In genomic region chr5:139200770-139201569, GRCm38 (mm10) we compare ENCODE assay signal across 1 mouse cellular context.
TF ChIP-seq lines count a peak whose summit lies in the region.

No protein-coding gene starts in this region.

TF ChIP-seq in CH12.LX, 34 proteins besides CTCF, POLR2A, EP300 and RAD21:
- 0 out of 2 replicates have a peak, but pooled peaks have one; percentile 6 for TF ChIP-seq MAX (IDR thresholded peaks at IDR 0.05; ENCODE audit: low read length)
- TF ChIP-seq ELF1 (IDR thresholded peaks at IDR 0.05; ENCODE audit: low read depth, low read length), result no peak
- no peak for TF ChIP-seq IRF4 (IDR thresholded peaks at IDR 0.05; ENCODE audit: low read depth, low read length)
- no peak for TF ChIP-seq RCOR1 (conservative IDR thresholded peaks at IDR 0.05; ENCODE audit: low read depth, low read length)
